Mouse (Mus musculus): Measurements from ENCODE around the gene Apoe.

Gene Apoe

DNA sequence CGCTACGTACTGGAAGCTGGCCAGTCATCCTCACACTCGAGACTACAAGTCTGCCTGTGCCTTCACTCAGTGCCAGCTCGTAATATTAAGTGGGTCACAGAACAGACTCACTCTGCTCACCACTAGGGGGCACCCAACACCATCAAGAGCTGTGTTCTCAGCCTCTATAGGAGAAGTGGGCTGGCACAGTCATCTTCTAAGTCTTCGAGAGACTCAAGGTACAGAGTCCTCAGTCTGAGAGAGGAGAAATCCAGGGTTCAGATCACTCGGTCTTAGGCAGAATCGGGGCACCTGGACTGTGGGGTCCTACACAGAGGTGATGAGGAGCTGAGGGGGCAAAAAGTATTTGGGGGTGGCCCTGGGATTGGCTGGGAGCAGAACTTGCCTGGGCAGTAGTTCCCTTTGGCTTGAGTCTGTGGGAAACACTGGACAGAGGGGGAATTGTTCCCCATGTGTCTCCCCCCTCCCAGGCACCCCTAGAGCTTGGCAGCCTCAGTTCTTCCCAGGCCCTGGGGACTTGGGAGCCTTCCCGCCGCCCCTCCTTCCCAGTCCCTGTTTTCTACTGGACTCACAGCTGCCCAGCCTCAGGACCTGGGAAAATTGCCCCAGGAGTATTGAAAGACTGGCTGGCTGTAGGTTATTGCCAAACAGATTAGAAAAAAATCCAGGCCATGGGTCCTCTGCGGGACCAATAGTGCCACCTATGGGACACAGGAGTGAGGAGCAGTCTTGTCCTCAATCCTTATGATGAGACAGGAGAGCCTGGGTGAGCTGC, 29.9 kb downstream of the Apoe start:
- in situ Hi-C loops (cut with MboI, MseI), result loop anchor here in 1 of 2 experiments (5.0 kb wide), 1 partner anchor 43 kb away; no protein-coding TSS in a partner anchor

DNA sequence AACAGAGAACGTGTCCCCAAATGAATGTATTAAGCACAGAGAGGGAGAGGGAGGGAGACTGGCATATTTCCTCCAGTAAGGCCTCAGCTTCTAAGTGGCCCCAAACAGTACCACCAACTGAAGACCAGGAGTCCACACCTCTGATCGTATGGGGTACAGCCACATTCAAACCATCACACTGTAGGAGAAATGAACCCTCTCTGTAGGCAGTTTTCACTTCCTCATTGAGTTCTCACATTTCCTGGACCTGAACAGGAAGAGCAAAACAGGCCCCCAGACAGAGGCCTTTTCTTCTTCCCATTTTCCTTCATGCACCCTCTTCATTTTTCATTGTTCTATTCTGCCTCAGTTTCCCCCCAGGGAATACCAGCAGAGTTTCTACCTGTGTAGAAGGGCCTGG, 31.6 kb downstream of the Apoe start:
- in situ Hi-C loops (cut with MboI, MseI), result loop anchor here in 1 of 2 experiments (5.0 kb wide), 1 partner anchor 45 kb away; no protein-coding TSS in a partner anchor

DNA sequence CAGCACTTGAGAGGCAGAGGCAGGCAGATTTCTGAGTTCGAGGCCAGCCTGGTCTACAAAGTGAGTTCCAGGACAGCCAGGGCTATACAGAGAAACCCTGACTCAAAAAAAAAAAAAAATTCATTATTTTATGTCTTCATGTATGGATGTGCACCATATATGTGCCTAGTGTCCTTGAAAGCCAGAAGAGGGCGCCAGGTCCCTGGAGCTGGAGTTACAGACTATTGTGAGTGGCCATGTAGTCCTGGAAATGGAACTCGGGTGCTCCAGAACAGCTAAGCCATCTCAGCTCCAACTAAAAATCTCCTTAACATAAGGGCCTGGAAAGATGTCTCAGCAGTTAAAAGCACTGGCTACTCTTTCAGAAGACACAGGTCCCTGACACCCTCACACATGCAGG, 32.2 kb downstream of the Apoe start:
- in situ Hi-C loops (cut with MboI, MseI), result loop anchor here in 1 of 2 experiments (5.0 kb wide), 1 partner anchor 46 kb away; no protein-coding TSS in a partner anchor

DNA sequence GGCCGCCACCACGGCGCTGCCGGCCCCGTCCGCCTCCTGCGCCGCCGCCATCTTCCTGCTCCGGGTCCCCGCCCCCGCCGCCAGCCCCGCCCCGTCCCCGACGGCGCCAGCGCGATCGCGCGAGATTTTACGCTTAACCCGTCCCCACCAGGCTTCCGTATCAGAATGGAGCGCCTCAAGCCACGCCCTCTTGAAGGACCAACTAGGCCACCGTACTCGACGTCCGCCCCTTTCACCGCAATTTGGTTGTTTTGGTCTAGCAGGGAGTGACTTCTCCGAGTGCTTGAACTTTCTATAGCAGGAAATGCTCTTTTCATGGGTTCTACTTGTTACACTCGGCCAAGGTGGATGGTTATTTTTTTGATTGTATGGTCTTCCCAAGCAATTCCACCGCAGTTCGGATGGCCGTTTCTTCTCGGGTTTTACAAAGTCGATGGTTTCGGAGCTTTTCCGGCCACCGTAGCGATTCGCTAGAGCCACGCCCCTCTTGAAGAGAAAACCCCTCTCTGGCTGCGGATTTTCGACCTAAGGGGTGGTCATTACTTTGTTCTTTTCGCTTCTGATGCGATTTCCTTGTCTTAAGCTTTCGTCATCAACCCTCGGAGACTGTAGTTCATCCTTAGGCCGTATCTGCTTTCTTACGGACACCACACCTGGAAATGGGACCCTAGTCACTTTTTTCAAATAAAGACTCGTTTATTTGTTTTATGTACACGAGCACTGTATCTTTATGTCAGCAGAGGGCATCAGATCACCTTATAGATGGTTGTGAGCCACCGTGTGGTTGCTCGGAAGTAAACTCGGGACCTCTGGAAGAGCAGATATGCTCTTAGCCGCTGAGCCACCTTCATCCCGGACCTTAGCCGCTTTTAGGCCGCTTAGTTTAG, 33.8 kb downstream of the Apoe start, which contains the start of gene Clptm1:
TSS of gene Clptm1 (minus strand) at position 79 of the 887 bp plus-strand sequence.
- in situ Hi-C loops (cut with MboI, MseI), result loop anchor here in 1 of 2 experiments (5.0 kb wide), 1 partner anchor 47 kb away; no protein-coding TSS in a partner anchor

DNA sequence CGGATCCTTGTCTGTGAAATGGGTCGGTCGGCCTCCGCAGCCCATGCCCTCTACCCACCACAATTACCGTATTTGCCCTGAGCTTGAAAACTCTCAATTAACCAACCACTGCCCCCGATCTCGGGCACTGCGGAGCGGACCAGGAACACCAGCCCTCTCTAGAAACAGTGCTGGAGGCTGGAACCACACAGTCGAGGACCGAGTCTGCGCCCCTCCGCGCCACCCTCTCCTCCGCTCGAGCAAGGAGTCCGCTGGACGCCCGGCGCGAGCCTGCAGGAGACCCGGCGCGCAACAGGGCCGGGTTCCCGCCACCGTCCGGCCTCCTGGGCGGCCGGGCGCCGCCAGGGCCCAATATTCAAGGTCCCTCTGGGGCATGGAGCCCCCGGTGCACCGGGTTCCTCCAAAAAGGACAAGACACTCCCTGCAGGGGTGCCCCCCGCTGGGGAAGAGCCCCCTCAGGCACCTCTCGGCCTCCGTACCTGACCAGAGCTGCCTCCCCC, 34.5 kb downstream of the Apoe start:
- in situ Hi-C loops (cut with MboI, MseI), result no loop called here

DNA sequence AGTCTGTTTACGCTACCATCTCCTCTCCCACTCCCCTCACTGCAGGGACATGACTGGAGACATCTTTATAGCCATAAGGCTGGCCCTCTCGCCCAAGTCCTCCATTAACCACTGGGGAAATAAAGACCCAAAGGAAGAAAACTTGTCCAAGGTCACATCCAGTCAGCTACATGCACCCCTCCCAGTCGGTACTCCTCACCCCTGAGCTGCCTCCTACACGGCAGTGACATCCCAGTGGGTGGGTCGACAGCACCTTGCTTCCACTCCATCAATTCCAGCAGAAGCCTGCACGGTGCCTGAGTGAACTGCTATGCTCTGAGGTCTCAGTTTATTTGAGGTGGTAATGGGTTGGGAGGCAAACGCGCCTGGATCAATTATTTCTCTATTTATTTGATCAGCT, 35.0 kb downstream of the Apoe start:
- in situ Hi-C loops (cut with MboI, MseI), result no loop called here

DNA sequence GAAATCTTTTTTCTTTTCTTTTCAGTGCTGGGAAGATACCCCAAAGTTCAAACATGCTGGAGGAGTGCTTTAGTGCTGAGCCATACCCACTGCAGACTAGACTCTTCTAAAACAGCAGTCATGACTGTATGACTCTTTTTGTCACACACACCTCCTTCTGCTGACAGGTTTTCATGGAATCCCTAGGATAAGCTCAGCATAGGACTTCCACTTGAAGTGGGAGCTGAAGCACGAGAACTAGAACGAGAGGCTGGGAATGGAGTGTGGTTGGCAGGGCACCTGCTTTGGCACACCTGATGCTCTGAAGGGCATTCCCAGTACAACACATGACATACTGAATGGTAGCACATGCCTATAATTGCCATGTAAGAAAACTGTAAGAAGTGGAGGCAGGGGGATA, 46.4 kb downstream of the Apoe start:
- in situ Hi-C loops (cut with MboI, MseI), result no loop called here

DNA sequence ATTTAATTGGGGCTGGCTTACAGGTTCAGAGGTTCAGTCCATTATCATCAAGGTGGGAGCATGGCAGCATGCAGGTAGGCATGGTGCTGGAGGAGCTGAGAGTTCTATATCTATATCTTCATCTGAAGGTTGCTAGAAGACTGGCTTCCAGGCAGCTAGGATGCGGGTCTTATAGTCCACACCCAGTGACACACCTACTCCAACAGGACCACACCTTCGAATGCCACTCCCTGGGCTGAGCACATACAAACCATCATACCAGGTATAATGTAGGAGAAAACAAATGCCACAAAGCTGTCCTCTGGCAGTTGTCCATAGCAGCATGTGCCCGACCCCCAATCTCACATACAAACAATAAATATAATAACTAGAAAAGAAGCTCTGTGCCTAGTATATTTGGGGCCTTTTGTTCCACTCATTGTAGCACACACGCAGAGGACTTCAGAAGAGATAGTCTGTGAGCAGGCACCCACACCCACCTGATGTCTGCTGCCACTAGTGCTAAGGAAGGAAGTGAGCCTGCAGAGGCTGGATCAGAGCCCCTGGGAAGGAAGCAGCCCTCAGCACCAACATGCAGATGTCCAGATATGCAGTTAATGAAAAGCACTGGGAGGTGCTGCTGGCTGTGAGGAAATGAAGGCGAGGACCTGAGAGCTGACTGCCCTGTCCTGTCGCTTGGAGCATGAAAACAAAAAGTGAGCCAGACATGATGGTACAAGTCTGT, 47.8 kb downstream of the Apoe start:
- in situ Hi-C loops (cut with MboI, MseI), result no loop called here

Data from T-helper 17 cell (primary cell).